Mouse (Mus musculus) embryo, embryonic 9.5 days (tissue): ENCODE results near the gene Mmp27.

Experiments
- DNase-seq: peaks from one replicate; pipeline ENCODE4 v3.0.0-alpha.2; 2017; ENCODE audit errors: extremely low spot score

Mmp27 gene

GRCm38 (mm10) chr9:7571162-7571561 is at the start of gene Mmp27:
Gene Mmp27 (plus strand): TSS chr9:7571396.
- DNase-seq: no peak

GRCm38 (mm10) chr9:7526255-7526940 is 44.8 kb upstream of the Mmp27 start:
- no peak for DNase-seq

- DNase-seq: no peak
Observed at GRCm38 (mm10) chr9:7542763-7543162, 28.4 kb upstream of the Mmp27 start.

GRCm38 (mm10) chr9:7544923-7545457 is 26.2 kb upstream of the Mmp27 start:
- DNase-seq: no peak

- no peak for DNase-seq
Observed at GRCm38 (mm10) chr9:7545471-7545870, 25.7 kb upstream of the Mmp27 start.

GRCm38 (mm10) chr9:7545920-7546319 is 25.3 kb upstream of the Mmp27 start:
- no peak for DNase-seq

- DNase-seq: no peak
Observed at GRCm38 (mm10) chr9:7551943-7552342, 19.3 kb upstream of the Mmp27 start.

DNA sequence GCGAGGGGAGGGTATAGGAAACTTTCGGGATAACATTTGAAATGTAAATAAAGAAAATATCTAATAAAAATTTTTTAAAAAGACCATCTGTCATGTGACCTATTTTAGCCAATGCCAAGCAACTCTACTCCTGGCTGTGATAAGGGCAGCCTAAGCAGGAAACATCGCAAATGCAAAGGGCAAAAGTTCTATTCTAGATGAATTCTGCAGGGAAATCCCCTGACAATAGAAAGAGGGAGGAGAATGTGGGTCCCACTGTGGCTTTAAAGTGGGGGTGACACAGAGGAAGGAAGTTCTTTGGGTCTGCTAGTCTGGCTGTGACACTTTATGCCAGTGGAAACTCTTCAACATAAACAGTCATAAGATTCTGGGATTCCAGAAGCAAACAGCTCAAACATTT is 17.7 kb upstream of the Mmp27 start:
- DNase-seq: no peak

DNA sequence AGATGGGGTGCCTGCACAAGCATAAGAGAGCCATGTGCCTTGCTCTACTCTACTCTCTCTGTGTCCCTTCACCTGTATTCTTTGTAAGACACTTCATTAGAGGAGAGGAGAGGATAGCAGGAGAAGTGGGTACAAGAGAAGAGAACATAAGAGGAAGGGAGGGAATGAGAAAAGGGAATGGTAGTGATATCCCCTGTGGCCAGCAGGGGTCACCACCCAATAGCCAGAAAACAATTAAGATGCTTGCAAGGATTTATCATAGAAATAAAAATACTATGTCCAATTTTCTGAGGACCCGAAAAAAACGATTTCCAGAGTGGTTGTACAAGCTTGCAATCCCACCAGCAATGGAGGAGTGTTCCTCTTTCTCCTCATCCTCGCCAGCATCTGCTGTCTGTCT is 16.8 kb upstream of the Mmp27 start:
- no peak for DNase-seq

DNA sequence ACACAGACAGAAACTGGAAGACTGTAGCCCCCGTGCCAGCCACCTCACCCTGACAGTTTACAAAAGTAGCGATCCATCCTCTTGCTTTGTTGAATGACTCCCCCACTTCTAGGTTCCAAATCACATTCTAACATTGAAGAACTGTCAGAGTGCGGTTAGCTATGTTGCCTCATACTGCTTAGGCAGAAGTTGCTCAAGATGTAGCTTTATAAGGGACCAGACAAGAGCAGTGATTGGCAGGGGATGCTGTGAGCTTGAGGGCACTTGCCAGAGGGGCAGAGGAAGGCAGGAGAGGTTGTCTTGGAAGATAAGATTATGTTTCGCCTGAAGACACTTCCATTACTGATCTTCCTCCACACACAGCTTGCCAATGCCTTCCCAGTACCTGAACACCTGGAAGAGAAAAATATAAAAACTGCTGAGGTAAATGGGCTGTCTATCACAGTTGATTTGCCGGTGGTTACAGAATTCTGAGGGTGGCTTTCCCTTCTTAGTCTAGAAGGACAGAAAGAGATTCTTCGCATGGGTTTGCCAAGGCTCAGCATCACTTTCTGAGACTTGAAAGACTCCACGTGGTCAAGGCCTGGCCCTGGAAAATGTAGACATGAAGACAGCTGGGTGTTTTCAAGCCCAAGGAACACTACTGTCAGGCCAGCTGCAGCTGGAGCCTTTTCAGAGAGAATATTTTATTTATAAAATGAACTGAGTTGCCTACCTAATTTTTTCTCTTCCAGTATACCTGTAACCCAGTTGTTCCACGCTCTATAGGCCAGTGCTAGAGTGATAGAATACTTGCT is 12.8 kb upstream of the Mmp27 start, which contains the start of gene Mmp8:
TSS of gene Mmp8 (plus strand) at position 236 of the 797 bp plus-strand sequence.
- DNase-seq: no peak

DNA sequence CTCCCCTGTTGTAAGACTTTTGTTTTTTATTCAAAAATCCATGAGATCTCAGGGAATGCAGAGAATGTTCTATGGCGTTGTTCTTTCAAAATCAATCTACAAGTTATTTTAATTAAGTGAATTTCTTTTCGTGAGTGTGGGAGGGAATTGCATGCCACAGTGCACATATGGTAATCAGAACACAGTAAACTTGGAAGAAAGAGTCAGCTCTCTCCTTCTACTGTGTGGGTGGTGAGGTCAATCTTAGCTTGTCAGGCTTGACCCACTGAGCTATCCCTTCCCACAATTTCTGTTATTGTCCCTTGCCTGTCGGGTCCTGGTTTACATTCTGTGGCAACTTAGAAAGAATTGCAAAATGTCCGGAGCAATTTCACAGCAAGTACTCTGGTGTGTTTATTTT is 11.2 kb upstream of the Mmp27 start:
- DNase-seq: no peak

- no peak for DNase-seq
Observed at GRCm38 (mm10) chr9:7567376-7567775, 3.8 kb upstream of the Mmp27 start.

DNA sequence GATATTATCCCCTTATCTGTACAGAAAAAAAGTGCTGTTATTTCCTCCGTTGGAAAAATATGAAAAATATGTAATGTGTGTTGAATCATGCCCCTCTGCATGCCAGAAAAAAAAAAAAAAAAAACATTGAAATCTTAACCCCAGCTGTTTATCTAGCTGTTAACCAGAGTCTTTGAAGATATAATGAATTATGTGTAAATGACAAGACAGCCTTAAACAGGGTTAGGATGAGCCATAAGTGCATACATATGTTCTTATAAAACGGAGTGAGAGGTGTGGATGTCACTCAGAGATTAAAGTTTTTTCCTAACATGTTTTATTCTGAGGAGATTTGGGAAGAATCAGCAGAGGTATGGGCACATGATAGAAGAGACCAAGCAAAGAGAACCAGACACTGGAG is 3.3 kb upstream of the Mmp27 start:
- DNase-seq: no peak

DNA sequence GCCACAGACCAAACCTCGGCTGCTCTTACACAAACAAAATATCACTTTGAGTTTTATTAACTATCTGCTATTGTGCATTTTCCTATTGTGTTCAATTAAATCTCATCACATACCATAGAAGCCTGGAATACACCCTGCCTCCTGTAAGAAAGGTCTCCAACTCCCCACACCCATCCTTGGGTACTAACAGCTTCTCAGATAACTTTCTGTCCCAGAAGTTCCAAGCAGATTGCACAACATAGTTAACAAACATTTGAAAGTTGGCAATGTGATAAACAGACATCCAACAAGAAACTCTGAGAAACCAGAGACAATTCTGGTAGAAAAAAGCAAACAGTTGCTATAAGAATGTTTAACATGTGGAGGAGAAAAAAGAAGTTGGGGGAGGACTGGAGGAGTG is 711 bp upstream of the Mmp27 start:
- no peak for DNase-seq

DNA sequence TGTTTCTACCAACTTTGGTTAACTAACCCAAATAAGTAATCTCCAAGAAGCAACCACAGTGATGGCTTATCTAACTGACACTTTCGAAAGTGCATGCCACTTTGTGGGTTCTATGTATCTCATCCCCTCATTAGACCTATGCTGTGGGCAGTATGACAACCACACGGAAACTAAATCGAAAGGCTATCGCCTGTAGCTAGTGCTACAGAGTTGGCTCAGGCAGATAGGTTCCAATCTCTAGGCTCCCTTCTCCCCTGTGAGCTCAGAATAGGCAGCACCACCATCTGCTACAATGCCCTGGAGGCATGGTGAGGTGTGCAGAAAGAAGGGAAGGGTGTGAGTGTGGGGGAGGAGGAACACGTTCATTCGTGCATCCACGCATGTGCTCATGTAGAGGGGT is 992 bp downstream of the Mmp27 start:
- no peak for DNase-seq

DNA sequence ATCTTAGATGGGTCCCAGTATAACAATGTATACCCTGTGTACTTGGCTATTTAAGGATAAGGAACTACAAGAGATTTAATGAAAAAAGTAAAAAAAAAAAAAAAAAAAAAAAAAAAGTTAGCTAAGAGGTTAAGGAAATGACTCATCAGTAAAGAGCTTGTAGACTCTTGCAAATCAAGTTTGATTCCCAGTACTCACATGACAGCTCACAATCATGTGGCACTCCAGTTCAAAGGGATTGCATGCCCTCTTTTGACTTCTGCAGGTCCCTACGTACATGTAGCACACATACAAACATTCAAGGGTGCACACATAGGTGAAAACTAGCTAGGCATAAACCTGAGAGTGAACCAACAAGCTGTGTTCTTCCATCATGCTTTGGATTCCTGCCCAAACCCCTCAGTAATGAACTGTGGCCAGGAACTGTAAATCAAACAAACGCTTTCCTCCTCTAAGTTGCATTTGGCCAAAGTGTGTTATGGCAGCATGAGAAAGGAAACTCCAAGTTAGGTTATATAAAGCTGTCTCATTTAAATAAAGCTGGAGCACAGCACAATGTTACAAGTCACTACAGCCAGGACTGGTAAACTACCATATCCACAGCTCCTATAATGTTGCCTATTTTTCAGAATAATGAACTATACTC is 1.6 kb downstream of the Mmp27 start:
- no peak for DNase-seq

GRCm38 (mm10) chr9:7575526-7575925 is 4.3 kb downstream of the Mmp27 start:
- DNase-seq: no peak

DNA sequence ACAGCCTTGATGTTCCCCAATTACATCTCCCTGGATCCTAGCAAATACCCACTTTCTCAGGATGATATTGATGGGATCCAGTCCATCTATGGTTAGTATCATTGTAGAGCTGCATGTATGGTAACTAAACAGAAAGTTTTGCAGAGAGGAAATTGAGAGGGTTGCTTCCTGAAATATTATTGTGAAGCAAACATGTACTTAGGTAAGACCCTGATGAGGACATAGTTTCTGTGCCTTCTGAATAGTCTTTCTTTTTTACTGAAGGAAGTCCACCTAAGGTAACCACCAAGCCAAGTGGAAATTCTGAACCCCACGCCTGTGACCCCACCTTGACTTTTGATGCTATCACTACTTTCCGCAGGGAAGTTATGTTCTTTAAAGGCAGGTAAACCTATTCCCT is 6.2 kb downstream of the Mmp27 start:
- DNase-seq: no peak

- no peak for DNase-seq
Observed at GRCm38 (mm10) chr9:7590063-7590462, 18.9 kb downstream of the Mmp27 start.

- DNase-seq: no peak
Observed at GRCm38 (mm10) chr9:7593272-7593812, 22.1 kb downstream of the Mmp27 start.

DNA sequence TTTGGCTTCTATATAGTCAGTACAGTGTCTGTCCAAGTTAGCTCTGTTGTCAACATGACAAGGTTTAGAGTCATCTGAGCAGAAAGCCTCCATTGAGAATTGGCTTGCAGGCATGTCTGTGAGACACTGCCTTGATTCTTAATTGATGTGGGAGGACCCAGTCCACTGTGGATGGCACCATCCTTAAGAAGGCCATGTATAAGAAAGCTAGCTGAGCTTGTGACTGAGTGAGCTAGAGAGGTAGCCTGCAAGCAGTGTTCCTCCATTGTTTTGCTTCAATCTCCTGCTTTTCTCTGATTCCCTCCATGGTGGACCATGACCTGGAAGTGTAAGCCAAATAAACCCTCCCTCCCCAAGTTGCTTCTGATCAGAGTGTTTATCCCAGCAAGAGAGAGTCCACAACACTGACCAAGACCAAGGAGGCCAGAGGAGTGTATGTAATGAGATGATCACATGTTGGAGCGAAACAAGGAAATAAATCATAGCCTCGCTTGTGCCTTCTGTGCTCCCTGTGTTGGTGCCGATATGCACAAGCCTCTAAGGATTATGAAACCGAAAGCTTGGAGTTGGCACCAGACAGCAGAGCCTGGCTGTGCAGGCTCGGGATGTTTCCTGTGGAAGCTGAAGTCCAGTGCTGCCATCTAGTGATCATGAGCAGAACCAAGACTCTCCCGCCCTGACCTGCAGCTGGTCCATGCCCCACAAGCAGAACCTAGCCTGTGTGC is 23.8 kb downstream of the Mmp27 start:
- DNase-seq: peak; percentile 78
